Mouse (Mus musculus) spleen, adult 2 months (tissue): ENCODE measurements around the gene Fbxo34. TPM values are rescaled to one million over a fixed set of nuclear protein-coding genes. Genes with fewer than 3 reads are reported as not detected.

ENCODE experiments used
- DNase-seq, 2 experiments: peaks; one replicate each; pipeline versions ENCODE4 v3.0.0 to v3.0.0-alpha.2; 2012 to 2021; ENCODE audit warnings: low spot score in 2 of 2, low read depth in 1 of 2
- H3K27ac ChIP-seq: fragments of 200-500 bp; 2 replicates; pipeline ENCODE4 v1.5.1; 2012; ENCODE audit warnings: low read length, inconsistent platforms; ENCODE audit not compliant: insufficient read depth
- H3K27me3 ChIP-seq: fragments of 200-500 bp; 2 replicates; pipeline ENCODE4 v1.6.1; 2012; ENCODE audit warnings: mild to moderate bottlenecking, moderate library complexity, low read length, inconsistent platforms; ENCODE audit not compliant: control insufficient read depth, insufficient read depth
- H3K36me3 ChIP-seq: fragments of 200-500 bp; 2 replicates; pipeline ENCODE4 v1.6.1; 2012; ENCODE audit warnings: mild to moderate bottlenecking, low read length, inconsistent platforms; ENCODE audit not compliant: control insufficient read depth, insufficient read depth
- H3K4me1 ChIP-seq: fragments of 200-500 bp; 2 replicates; pipeline ENCODE4 v1.6.1; 2011; ENCODE audit warnings: inconsistent platforms; ENCODE audit not compliant: control insufficient read depth, insufficient read depth, insufficient read length
- H3K4me3 ChIP-seq: fragments of 200-500 bp; 2 replicates; pipeline ENCODE4 v1.5.1; 2011; ENCODE audit warnings: mild to moderate bottlenecking, inconsistent platforms; ENCODE audit not compliant: insufficient read depth, insufficient read length; ENCODE audit errors: extremely low read depth
- CTCF ChIP-seq: fragments of 200-500 bp; IDR thresholded peaks from 2 replicates; pipeline ENCODE4 v1.5.1; 2011; ENCODE audit warnings: mild to moderate bottlenecking, inconsistent platforms; ENCODE audit not compliant: insufficient read depth, insufficient read length, insufficient replicate concordance; ENCODE audit errors: extremely low read depth
- POLR2A ChIP-seq: fragments of 200-500 bp; IDR thresholded peaks from 2 replicates; pipeline ENCODE4 v1.6.1; 2011; ENCODE audit warnings: low read depth, low read length, inconsistent platforms
- WGBS: fragments of 180-500 bp; shearing (Covaris S2); methylation state at CpG from one replicate; pipeline ENCODE4 v1.1.7; 2018; 5-methylcytosine and 5-hydroxymethylcytosine counted together
- polyA plus RNA-seq: library from polyadenylated mRNA; depleted of rRNA; stranded (reverse); fragments of >200 nt; gene quantifications from 2 replicates; pipeline ENCODE4 v1.2.3, GENCODE M21; 2012

The Fbxo34 gene
- polyA plus RNA-seq, 1 experiment: 11.3 TPM

DNA sequence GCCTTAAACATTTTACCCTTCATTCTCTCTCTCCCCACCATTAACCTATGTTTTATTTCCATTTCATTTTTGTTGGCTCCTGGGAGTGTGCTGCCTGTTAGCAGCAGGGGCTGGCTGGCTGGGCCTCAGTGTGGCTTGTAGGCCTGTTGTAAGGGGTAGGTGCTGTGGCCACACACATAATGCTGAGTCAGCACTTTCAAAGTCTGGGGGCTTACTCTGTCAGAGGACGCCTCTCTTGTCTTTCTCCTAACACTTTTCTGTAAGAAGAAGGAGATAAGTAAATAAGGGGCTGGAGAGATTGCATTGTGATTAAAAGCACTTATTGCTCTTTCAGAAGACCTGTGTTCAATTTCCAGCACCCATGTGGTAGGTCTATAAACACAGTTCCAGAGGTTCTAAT is 32.9 kb downstream of the Fbxo34 start:
- no peak overlapping the region for H3K27ac ChIP-seq
- 81% methylated on average over 1 of the region's 1 CpGs for WGBS
- TF ChIP-seq CTCF (no peak), POLR2A (no peak)

GRCm38 (mm10) chr14:47488732-47489131 is 38.5 kb downstream of the Fbxo34 start:
- H3K27ac ChIP-seq: no peak overlapping the region
- WGBS: 88% methylated on average over 7 of the region's 7 CpGs
- DNase-seq: no peak
- H3K4me1 ChIP-seq: no peaks in the 10 kb centered on the region
- TF ChIP-seq CTCF (no peak), POLR2A (no peak)
- no peak overlapping the region for H3K4me3 ChIP-seq
- no peaks in the 10 kb centered on the region for H3K27me3 ChIP-seq
- no peaks in the 10 kb centered on the region for H3K36me3 ChIP-seq

More for the DNA sequence above, 32.9 kb downstream of the Fbxo34 start:
- Histone ChIP-seq H3K27me3 (no peaks in the 10 kb centered on the region), H3K36me3 (no peaks in the 10 kb centered on the region), H3K4me3 (no peak overlapping the region), H3K4me1 (no peaks in the 10 kb centered on the region; the same call in 1 of the 2 replicates)
- DNase-seq: no peak

GRCm38 (mm10) chr14:47489310-47490097 is 39.3 kb downstream of the Fbxo34 start:
- no peaks in the 10 kb centered on the region for H3K4me1 ChIP-seq
- DNase-seq: no peak
- no peaks in the 10 kb centered on the region for H3K36me3 ChIP-seq
- no peaks in the 10 kb centered on the region for H3K27me3 ChIP-seq
- no peak overlapping the region for H3K27ac ChIP-seq
- 61% methylated on average over 10 of the region's 10 CpGs for WGBS
- H3K4me3 ChIP-seq: no peak overlapping the region
- no peak for TF ChIP-seq CTCF
- TF ChIP-seq POLR2A: no peak

DNA sequence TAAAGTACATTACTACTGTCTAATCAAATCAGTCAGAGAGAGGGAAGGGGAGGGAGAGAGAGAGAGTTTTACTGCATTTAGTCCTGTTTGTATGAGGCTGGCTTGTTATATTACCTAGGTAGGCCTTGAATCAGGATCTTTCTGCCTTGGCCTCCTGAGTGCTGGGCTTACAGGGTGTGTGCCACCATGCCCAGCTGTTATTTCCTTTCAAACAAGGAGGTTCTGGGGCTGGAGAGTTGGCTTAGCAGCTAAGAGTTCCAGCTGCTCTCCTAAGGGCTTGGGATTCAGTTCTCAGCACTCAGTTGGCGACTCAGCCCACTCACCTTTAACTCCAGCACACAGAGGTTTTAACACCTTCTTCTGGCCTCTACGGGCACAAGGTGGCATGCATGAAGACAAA is 40.5 kb downstream of the Fbxo34 start:
- Histone ChIP-seq H3K4me3 (no peak overlapping the region), H3K27me3 (no peaks in the 10 kb centered on the region), H3K36me3 (no peaks in the 10 kb centered on the region), H3K27ac (no peak overlapping the region), H3K4me1 (no peaks in the 10 kb centered on the region)
- TF ChIP-seq CTCF (no peak), POLR2A (no peak)
- DNase-seq: no peak
- WGBS: 94% methylated on average over 2 of the region's 2 CpGs

GRCm38 (mm10) chr14:47493592-47494361 is 43.6 kb downstream of the Fbxo34 start:
- H3K36me3 ChIP-seq: no peaks in the 10 kb centered on the region
- 83% methylated on average over 2 of the region's 2 CpGs for WGBS
- no peak for DNase-seq
- no peaks in the 10 kb centered on the region for H3K4me1 ChIP-seq
- H3K4me3 ChIP-seq: no peak overlapping the region
- TF ChIP-seq POLR2A: no peak
- no peak for TF ChIP-seq CTCF
- no peaks in the 10 kb centered on the region for H3K27me3 ChIP-seq
- H3K27ac ChIP-seq: no peak overlapping the region

GRCm38 (mm10) chr14:47495951-47496350 is 45.7 kb downstream of the Fbxo34 start:
- Histone ChIP-seq H3K27me3 (no peaks in the 10 kb centered on the region), H3K4me1 (no peaks in the 10 kb centered on the region), H3K36me3 (peaks cover 1% of the 10 kb centered on the region; the same call in 1 of the 2 replicates), H3K4me3 (no peak overlapping the region), H3K27ac (no peak overlapping the region)
- no peak for DNase-seq
- WGBS: 96% methylated on average over 3 of the region's 3 CpGs
- TF ChIP-seq CTCF: no peak
- TF ChIP-seq POLR2A: no peak

DNA sequence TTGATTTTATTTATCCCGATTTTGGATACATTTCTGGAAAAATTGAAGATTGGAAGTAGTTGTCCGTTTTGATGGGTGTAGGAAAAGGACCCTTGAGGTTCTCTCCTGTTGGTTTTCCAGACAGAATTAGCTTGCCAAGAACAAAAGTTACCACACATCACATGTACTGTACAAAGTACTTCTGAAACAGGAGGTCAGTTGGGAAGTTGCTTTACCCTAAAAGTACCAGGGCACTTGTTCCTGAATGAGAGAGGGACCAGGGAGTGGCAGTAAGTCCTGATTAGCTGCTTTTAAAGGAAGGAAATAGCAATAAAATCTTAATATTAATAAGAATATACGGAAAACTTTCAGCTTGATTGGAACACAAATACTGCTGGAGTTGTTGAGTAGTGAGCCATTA is 46.9 kb downstream of the Fbxo34 start:
- DNase-seq: no peak
- Histone ChIP-seq H3K4me1 (no peaks in the 10 kb centered on the region), H3K36me3 (peaks cover 1% of the 10 kb centered on the region; the same call in 1 of the 2 replicates), H3K4me3 (no peak overlapping the region), H3K27me3 (no peaks in the 10 kb centered on the region), H3K27ac (no peak overlapping the region)
- WGBS: 83% methylated on average over 3 of the region's 3 CpGs
- no peak for TF ChIP-seq CTCF
- TF ChIP-seq POLR2A: no peak
